Comparison of ENCODE assay signal across 24 mouse cellular contexts in genomic region chr16:33234128-33234527, GRCm38 (mm10). TPM values are rescaled to one million over a fixed set of nuclear protein-coding genes. Genes with fewer than 3 reads are reported as not detected.
DNase-seq lines count a peak whose midpoint lies in the region; ATAC-seq and TF ChIP-seq lines count a peak whose summit lies in the region.
"Had no signal": no experiment of that assay in that cellular context is flagged by ENCODE, and none has a peak within 500 bp of the region (broad histone marks: within the 10 kb centered on the region; RNA-seq: fewer than 3 reads in every experiment).

No protein-coding gene starts in this region.

- no peak overlapping the region for H3K27ac ChIP-seq in forebrain, embryonic 11.5 days (ENCODE audit: low read depth, low read length)
- H3K27ac ChIP-seq in forebrain, embryonic 10.5 days: no peak overlapping the region
- H3K27ac ChIP-seq in testis, adult 2 months (ENCODE audit: control insufficient read depth, insufficient read depth, low read depth, low read length): 0 out of 2 replicates have a peak overlapping the region, but pooled peaks have one; percentile 21
- H3K27ac ChIP-seq in left cerebral cortex, adult 2 months: no peak overlapping the region
- H3K27ac ChIP-seq in forebrain, embryonic 15.5 days (replicated peaks): no peak overlapping the region
- no peak overlapping the region for H3K27ac ChIP-seq in thymus, adult 2 months (ENCODE audit: control insufficient read depth, insufficient read depth, low read length)
- H3K27ac ChIP-seq: forebrain, embryonic 12.5 days; hindbrain, embryonic 12.5 days; limb, embryonic 10.5 days; midbrain, embryonic 15.5 days had no signal

- H3K4me1 ChIP-seq in forebrain, embryonic 11.5 days (replicated peaks; ENCODE audit: control insufficient read depth, insufficient read depth, low read length): no peaks in the 10 kb centered on the region
- no peaks in the 10 kb centered on the region for H3K4me1 ChIP-seq in forebrain, embryonic 10.5 days
- no peaks in the 10 kb centered on the region; the same call in 1 of the 2 replicates for H3K4me1 ChIP-seq in testis, adult 2 months (ENCODE audit: control insufficient read depth, insufficient read depth, low read length)
- no peaks in the 10 kb centered on the region for H3K4me1 ChIP-seq in forebrain, embryonic 15.5 days
- no peaks in the 10 kb centered on the region for H3K4me1 ChIP-seq in thymus, adult 2 months (replicated peaks; ENCODE audit: control insufficient read depth, insufficient read depth, low read length)
- H3K4me1 ChIP-seq: forebrain, embryonic 12.5 days; hindbrain, embryonic 12.5 days; limb, embryonic 10.5 days; midbrain, embryonic 15.5 days had no signal

- H3K27me3 ChIP-seq in forebrain, embryonic 11.5 days (ENCODE audit: control insufficient read depth, insufficient read depth, low read length): no peaks in the 10 kb centered on the region
- H3K27me3 ChIP-seq in forebrain, embryonic 10.5 days (ENCODE audit: poor library complexity, severe bottlenecking): no peaks in the 10 kb centered on the region
- no peaks in the 10 kb centered on the region for H3K27me3 ChIP-seq in testis, adult 2 months (ENCODE audit: control insufficient read depth, insufficient read depth, low read length)
- no peaks in the 10 kb centered on the region for H3K27me3 ChIP-seq in forebrain, embryonic 15.5 days
- no peaks in the 10 kb centered on the region for H3K27me3 ChIP-seq in thymus, adult 2 months (ENCODE audit: control insufficient read depth, insufficient read depth, low read length)
- H3K27me3 ChIP-seq: forebrain, embryonic 12.5 days; hindbrain, embryonic 12.5 days; midbrain, embryonic 15.5 days had no signal

- no peak for TF ChIP-seq POLR2A in testis, adult 2 months (IDR thresholded peaks at IDR 0.05; ENCODE audit: control insufficient read depth, low read depth, low read length)
- no peak for TF ChIP-seq POLR2A in thymus, adult 2 months (IDR thresholded peaks at IDR 0.05; ENCODE audit: control insufficient read depth, extremely low read depth, insufficient read depth, low read length, poor library complexity)

- H3K9me3 ChIP-seq in forebrain, embryonic 11.5 days (ENCODE audit: control insufficient read depth, low read length): no peaks in the 10 kb centered on the region
- H3K9me3 ChIP-seq in forebrain, embryonic 10.5 days: no peaks in the 10 kb centered on the region
- H3K9me3 ChIP-seq in forebrain, embryonic 15.5 days: no peaks in the 10 kb centered on the region
- H3K9me3 ChIP-seq: forebrain, embryonic 12.5 days; hindbrain, embryonic 12.5 days; limb, embryonic 10.5 days; midbrain, embryonic 15.5 days had no signal

- WGBS in forebrain, embryonic 11.5 days: 84% methylated on average over 12 of the region's 12 CpGs
- 87% methylated on average over 12 of the region's 12 CpGs for WGBS in forebrain, embryonic 10.5 days
- 69% methylated on average over 12 of the region's 12 CpGs for WGBS in forebrain, embryonic 15.5 days
- 97% methylated on average over 12 of the region's 12 CpGs for whole genome bisulfite sequencing in thymus, adult 2 months

- ATAC-seq in forebrain, embryonic 11.5 days (replicated peaks; ENCODE audit: low FRiP score): no peak
- ATAC-seq in forebrain, embryonic 15.5 days (replicated peaks): no peak
- ATAC-seq: CD4-positive, CD25-positive, alpha-beta regulatory T cell, adult 4 months; inflammation-experienced regulatory T-cells, adult 6 months; midbrain, embryonic 15.5 days had no signal

- no peak overlapping the region for H3K9ac ChIP-seq in forebrain, embryonic 11.5 days (ENCODE audit: low read length)
- H3K9ac ChIP-seq in forebrain, embryonic 15.5 days (replicated peaks): no peak overlapping the region
- H3K9ac ChIP-seq: forebrain, embryonic 12.5 days; hindbrain, embryonic 12.5 days; midbrain, embryonic 15.5 days had no signal

- no peak overlapping the region for H3K4me3 ChIP-seq in forebrain, embryonic 11.5 days (ENCODE audit: low read depth, low read length)
- H3K4me3 ChIP-seq in forebrain, embryonic 10.5 days: no peak overlapping the region
- no peak overlapping the region for H3K4me3 ChIP-seq in testis, adult 2 months (ENCODE audit: control insufficient read depth, low read depth, low read length)
- H3K4me3 ChIP-seq in left cerebral cortex, adult 2 months: no peak overlapping the region
- no peak overlapping the region for H3K4me3 ChIP-seq in forebrain, embryonic 15.5 days
- no peak overlapping the region for H3K4me3 ChIP-seq in thymus, adult 2 months (ENCODE audit: control insufficient read depth, insufficient read depth, low read length)
- H3K4me3 ChIP-seq: forebrain, embryonic 12.5 days; hindbrain, embryonic 12.5 days; limb, embryonic 10.5 days; midbrain, embryonic 15.5 days; myocyte had no signal

- no peak overlapping the region for H3K4me2 ChIP-seq in forebrain, embryonic 11.5 days (ENCODE audit: low read depth, low read length, severe bottlenecking)
- no peak overlapping the region for H3K4me2 ChIP-seq in forebrain, embryonic 15.5 days (replicated peaks)
- H3K4me2 ChIP-seq: forebrain, embryonic 12.5 days; hindbrain, embryonic 12.5 days; midbrain, embryonic 15.5 days had no signal

- no peak for TF ChIP-seq CTCF in testis, adult 2 months (IDR thresholded peaks at IDR 0.05; ENCODE audit: control insufficient read depth, insufficient read depth, insufficient replicate concordance, low read depth, low read length)
- no peak for TF ChIP-seq CTCF in left cerebral cortex, adult 2 months (IDR thresholded peaks at IDR 0.05)
- no peak for TF ChIP-seq CTCF in thymus, adult 2 months (IDR thresholded peaks at IDR 0.05; ENCODE audit: borderline replicate concordance, control insufficient read depth, extremely low read depth, insufficient read depth, low read length, poor library complexity)

- intact Hi-C loops in left cerebral cortex, adult 2 months (cut with DNase I): no loop called here

- peak; percentile 42 for DNase-seq in forebrain, embryonic 11.5 days (ENCODE audit: low spot score)
- no peak for DNase-seq in forebrain, embryonic 10.5 days (ENCODE audit: extremely low spot score, low spot score)
- no peak for DNase-seq in testis, postnatal 10 days (ENCODE audit: low spot score)
- peak; percentile 39 to 50 for DNase-seq in kidney, postnatal 25 days
- no peak for DNase-seq in left cerebral cortex, adult 2 months (ENCODE audit: extremely low spot score in 1 of 2, low spot score in 2 of 2)
- DNase-seq in thymus, adult 2 months: no peak
- DNase-seq: adrenal gland, postnatal 25 days; cerebellum, adult 11-12 months; cerebellum, postnatal 25 days; embryo, embryonic 11 days; gastrocnemius, postnatal 25 days; lung, adult 18-20 months; lung, postnatal 14 days; right cerebral cortex, adult 18-20 months; thymus, adult 18-20 months had no signal

- no peaks in the 10 kb centered on the region; the same call in 1 of the 2 replicates for H3K36me3 ChIP-seq in forebrain, embryonic 11.5 days (ENCODE audit: control insufficient read depth, insufficient read depth, low read length)
- peaks cover 92% of the 10 kb centered on the region for H3K36me3 ChIP-seq in forebrain, embryonic 10.5 days (replicated peaks)
- no peaks in the 10 kb centered on the region; the same call in 1 of the 2 replicates for H3K36me3 ChIP-seq in testis, adult 2 months (ENCODE audit: control insufficient read depth, insufficient read depth, low read length)
- peaks cover 27% of the 10 kb centered on the region for H3K36me3 ChIP-seq in forebrain, embryonic 15.5 days
- H3K36me3 ChIP-seq in thymus, adult 2 months (ENCODE audit: control insufficient read depth, insufficient read depth, low read length): peaks cover 73% of the 10 kb centered on the region

RNA-seq across cellular contexts. Expression of gene Snx4, which starts 17.1 kb away (rescaled TPM):
- polyA plus RNA-seq in forebrain, embryonic 11.5 days (2014; fragmentation: Nextera tagmentation; extraction: Ambion mirVana): 73.7 and 75.5 TPM in 2 replicates
- 69.9 and 72.5 TPM in 2 replicates for polyA plus RNA-seq in forebrain, embryonic 10.5 days (2016; fragmentation: Nextera tagmentation; extraction: Ambion mirVana)
- polyA plus RNA-seq in testis, adult 2 months (2012; rRNA removed): 7.6 and 10.6 TPM in 2 replicates
- total RNA-seq in left cerebral cortex, adult 2 months (2021): 10 to 100 TPM; 32.0 to 33.2 TPM
- polyA plus RNA-seq in forebrain, embryonic 15.5 days (2015; fragmentation: Nextera tagmentation; extraction: Ambion mirVana): 74.1 and 79.4 TPM in 2 replicates
- polyA plus RNA-seq in thymus, adult 2 months (2012; rRNA removed): 16.3 and 17.3 TPM in 2 replicates

RNA-seq across cellular contexts. Expression of gene Osbpl11, which starts 49.3 kb away (rescaled TPM):
- polyA plus RNA-seq in forebrain, embryonic 11.5 days (2014; fragmentation: Nextera tagmentation; extraction: Ambion mirVana): 26.2 and 26.7 TPM in 2 replicates
- 17.7 and 19.0 TPM in 2 replicates for polyA plus RNA-seq in forebrain, embryonic 10.5 days (2016; fragmentation: Nextera tagmentation; extraction: Ambion mirVana)
- polyA plus RNA-seq in testis, adult 2 months (2012; rRNA removed): 9.7 and 10.8 TPM in 2 replicates
- total RNA-seq in left cerebral cortex, adult 2 months (2021): 10 to 100 TPM; 16.6 to 18.7 TPM
- polyA plus RNA-seq in forebrain, embryonic 15.5 days (2015; fragmentation: Nextera tagmentation; extraction: Ambion mirVana): 20.3 and 22.0 TPM in 2 replicates
- polyA plus RNA-seq in thymus, adult 2 months (2012; rRNA removed): 26.5 and 28.8 TPM in 2 replicates

Comparison
In these comparisons a context has a peak if more than half of its experiments do, and no peak if none do; other contexts are left out.
1. DNase-seq: peak in forebrain, embryonic 11.5 days (single experiment) and kidney, postnatal 25 days (2 of 2); none in forebrain, embryonic 10.5 days (single experiment), testis, postnatal 10 days (single experiment), left cerebral cortex, adult 2 months (0 of 2) and thymus, adult 2 months (single experiment).